Mouse (Mus musculus) hindlimb bud, embryonic 11.5 days (tissue): Measurements from ENCODE around the gene Cxxc4.

Source experiments
- DNase-seq: peaks from one replicate; pipeline ENCODE4 v3.0.0-alpha.2; 2012; ENCODE audit warnings: low read depth, low spot score; ENCODE audit errors: extremely low spot score

Cxxc4 gene

GRCm38 (mm10) chr3:134243168-134243849 is 7.0 kb downstream of the Cxxc4 start:
- no peak for DNase-seq

GRCm38 (mm10) chr3:134243850-134244247 is 7.6 kb downstream of the Cxxc4 start:
- no peak for DNase-seq

GRCm38 (mm10) chr3:134254221-134254620 is 17.9 kb downstream of the Cxxc4 start:
- DNase-seq = no peak

GRCm38 (mm10) chr3:134258715-134259114 is 22.4 kb downstream of the Cxxc4 start:
- no peak for DNase-seq

GRCm38 (mm10) chr3:134259300-134259699 is 23.0 kb downstream of the Cxxc4 start:
- DNase-seq = no peak

GRCm38 (mm10) chr3:134279655-134280054 is 43.4 kb downstream of the Cxxc4 start:
- no peak for DNase-seq

- DNase-seq = no peak
Measured at GRCm38 (mm10) chr3:134281527-134282370, 45.5 kb downstream of the Cxxc4 start.

- no peak for DNase-seq
Measured at GRCm38 (mm10) chr3:134295217-134295616, 58.9 kb downstream of the Cxxc4 start.

- DNase-seq = no peak
Measured at GRCm38 (mm10) chr3:134302681-134303491, 66.6 kb downstream of the Cxxc4 start.

- no peak for DNase-seq
Measured at GRCm38 (mm10) chr3:134303492-134303808, 67.2 kb downstream of the Cxxc4 start.

- no peak for DNase-seq
Measured at GRCm38 (mm10) chr3:134306507-134306906, 70.2 kb downstream of the Cxxc4 start.

- no peak for DNase-seq
Measured at GRCm38 (mm10) chr3:134307801-134308200, 71.5 kb downstream of the Cxxc4 start.
